Mouse (Mus musculus) G1E (cell line): ENCODE measurements around the gene Crhr1.

Source experiments
- CTCF ChIP-seq: IDR thresholded peaks from 2 replicates; pipeline ENCODE4 v1.5.1; 2012; ENCODE audit warnings: low read depth, low read length, inconsistent platforms, mixed read lengths
- GATA1 ChIP-seq: IDR thresholded peaks from 2 replicates; pipeline ENCODE4 v1.6.1; 2012; ENCODE audit warnings: borderline replicate concordance, low read length, inconsistent platforms, mixed read lengths
- TAL1 ChIP-seq: conservative IDR thresholded peaks from 2 replicates; pipeline ENCODE4 v1.6.1; 2012; ENCODE audit warnings: low read depth, low read length, inconsistent platforms, mixed read lengths

DNA sequence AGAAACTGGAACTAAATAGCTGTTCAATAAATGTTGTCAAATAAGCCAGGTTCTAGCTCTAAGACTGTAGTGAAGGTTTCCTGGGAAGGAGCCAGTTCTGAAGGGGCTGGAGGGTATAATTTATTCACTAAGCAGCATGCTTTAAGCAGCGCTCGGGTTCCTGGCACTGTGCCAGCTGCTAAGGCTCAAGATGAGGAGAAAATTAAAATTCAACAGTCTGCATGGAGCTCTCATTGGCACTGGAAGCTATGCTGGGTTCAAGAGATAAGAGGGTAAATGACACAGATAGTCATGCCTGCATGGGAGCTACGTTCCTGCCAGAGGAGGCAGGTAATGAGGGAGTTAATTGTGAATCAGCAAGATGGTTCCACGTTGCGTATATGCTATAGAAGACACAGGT lies 26.3 kb upstream of the Crhr1 start:
- TF ChIP-seq CTCF (no peak), GATA1 (no peak), TAL1 (no peak)
